Mouse (Mus musculus): ENCODE data around the gene Ttc36. TPM values are rescaled to one million over a fixed set of nuclear protein-coding genes. Genes with fewer than 3 reads are reported as not detected.

The Ttc36 gene
- 2.9 TPM for total RNA-seq (2023)

DNA sequence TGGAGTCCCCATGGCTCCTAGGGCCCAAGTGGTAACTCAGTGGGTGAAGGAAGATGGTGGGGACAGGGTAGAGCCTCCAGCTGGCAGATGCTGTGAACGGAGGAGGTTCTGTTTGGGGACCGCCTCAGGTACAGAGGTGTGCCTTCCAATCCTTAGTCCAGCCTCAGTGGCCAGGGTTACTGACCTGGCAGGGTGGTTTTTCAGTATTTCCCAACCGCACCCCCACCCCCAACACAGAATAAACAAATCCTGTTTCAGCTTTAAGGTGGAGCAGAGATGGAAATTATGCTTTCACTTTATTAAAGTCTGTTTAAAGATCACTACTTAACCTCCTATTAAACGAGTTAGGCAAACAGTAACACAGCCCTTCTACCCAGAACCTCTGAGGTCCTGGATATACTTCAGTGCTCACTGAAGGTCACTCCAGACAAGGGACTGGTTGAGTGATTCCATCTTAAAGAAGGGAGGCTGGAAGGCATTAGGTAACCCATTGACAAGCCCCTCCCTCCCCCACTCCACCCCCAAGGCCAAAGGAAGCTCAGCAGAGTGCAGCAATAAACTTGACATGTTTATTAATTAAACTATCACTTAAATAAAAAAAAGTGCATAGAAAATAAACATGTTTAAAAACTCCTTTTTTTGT lies at the start of gene Ttc36:
Ttc36 (minus strand) TSS at position 265 of the 643 bp plus-strand sequence.

DNA sequence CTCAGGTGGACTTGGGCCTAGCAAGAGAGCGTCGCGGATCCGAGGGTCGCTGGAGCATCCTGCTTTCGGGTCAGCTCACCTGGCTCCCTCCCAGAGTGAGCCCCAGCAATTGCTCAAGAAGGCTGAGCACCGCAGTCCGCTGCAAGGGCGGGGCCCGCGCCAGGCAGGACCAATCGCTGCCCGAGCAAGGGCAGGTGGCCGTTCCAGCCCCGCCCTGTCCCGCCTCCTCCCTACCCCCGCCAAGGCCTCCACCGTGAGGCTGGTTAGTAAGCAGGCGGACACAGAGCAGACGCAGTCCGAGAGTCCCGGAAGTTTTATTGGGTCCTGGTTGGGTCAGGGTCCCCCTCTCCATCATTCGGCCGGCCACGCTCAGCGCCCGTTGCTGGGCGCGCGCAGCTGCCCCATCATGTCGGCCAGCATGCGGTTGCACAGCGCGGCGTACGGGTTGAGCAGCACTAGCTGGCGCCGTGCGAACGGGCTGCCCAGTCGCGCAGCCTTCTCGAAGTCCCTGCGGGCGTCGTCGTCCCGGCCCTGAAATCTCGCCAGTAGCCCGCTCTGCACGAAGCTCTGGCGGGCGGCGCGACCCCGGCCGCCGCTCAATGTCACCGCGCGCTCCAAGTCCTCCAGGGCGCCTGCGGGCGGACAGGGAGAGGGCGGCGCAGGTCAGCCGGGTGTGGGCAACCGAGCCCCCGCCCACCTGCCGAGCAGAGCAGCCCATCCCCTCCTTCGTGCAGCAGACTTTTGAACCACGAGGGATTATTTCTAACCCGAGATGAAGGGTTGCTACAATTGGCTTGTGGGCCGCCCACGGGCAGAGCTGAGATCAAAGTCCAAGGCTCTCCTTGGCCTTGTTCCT lies 3.5 kb downstream of the Ttc36 start, which contains the start of gene Tmem25:
Tmem25 (minus strand) TSS at position 206 of the 856 bp plus-strand sequence.

DNA sequence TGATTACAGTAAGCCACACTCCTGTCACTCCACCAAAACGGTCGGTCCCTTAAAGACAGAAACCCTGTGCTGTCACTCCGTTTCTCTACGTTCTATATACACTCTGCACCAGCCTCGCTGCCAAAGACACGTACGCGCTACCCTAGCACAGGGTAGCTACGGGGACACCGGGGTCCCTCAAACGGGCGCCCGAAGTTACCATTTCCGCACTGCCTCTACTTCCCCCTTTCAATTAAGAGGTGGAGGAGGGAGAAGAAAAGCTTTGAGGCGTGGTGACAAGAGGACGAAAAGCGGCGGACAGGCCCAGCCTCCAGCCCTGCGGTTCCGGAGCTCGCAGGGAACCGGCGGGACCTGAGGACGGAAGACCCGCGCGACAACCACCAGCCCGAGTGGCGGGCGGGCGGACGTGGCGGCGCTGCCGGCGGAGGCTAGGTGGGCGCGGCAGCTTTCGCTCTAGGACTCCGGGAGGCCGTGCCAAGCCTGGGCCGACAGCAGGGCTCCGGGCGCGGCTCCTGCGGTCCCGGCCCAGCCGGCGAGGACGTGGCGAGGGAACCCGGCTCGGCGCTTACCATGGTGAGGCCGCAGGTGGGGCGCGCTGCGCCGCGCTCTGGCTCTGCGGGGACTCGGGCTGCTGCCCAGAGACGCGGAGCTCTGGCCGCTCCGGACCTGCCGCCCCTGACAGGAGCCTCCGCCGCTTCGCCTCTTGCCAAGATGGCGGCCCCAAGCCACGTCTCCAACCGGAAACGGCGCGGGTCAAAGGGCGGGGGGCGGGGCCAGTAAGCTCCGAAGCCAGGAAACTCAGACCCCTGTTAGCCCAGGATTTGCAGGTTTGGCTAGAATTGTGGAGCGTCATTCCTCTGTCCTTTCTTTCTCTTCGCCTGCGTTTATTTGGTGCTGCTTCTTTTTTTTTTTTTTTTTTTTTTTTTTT lies 35.5 kb downstream of the Ttc36 start, which contains the start of the genes Arcn1 and Ift46:
Arcn1 (minus strand) TSS at position 745 of the 928 bp plus-strand sequence.
Ift46 (plus strand) TSS at position 808 of the 928 bp plus-strand sequence.

Other genes starting within 250 kb of the Ttc36 start
- gene Cxcr5, start 241.2 kb downstream of the Ttc36 start, total RNA-seq (2023), result 26.2 TPM
- gene Ddx6, start 198.2 kb downstream of the Ttc36 start, total RNA-seq (2023), result 258 TPM
- not detected for gene Treh, start 129.8 kb downstream of the Ttc36 start, total RNA-seq (2023)
- 1.8 TPM for gene Phldb1, start 67.9 kb downstream of the Ttc36 start, total RNA-seq (2023)
- 145 TPM for gene Arcn1, start 35.2 kb downstream of the Ttc36 start, total RNA-seq (2023)
- 61.6 TPM for gene Ift46, start 35.2 kb downstream of the Ttc36 start, total RNA-seq (2023)
- 1.6 TPM for gene Tmem25, start 3.8 kb downstream of the Ttc36 start, total RNA-seq (2023)
- gene Kmt2a, start 78.2 kb upstream of the Ttc36 start, total RNA-seq (2023), result 152 TPM
- 136 TPM for gene Atp5l, start 117.7 kb upstream of the Ttc36 start, total RNA-seq (2023)
- gene Ube4a, start 162.5 kb upstream of the Ttc36 start, total RNA-seq (2023), result 94.2 TPM
- gene Cd3g, start 177.4 kb upstream of the Ttc36 start, total RNA-seq (2023), result 393 TPM
- gene Cd3d, start 178.7 kb upstream of the Ttc36 start, total RNA-seq (2023), result 357 TPM
- 690 TPM for gene Cd3e, start 206.6 kb upstream of the Ttc36 start, total RNA-seq (2023)
- gene Mpzl2, start 236.7 kb upstream of the Ttc36 start, total RNA-seq (2023), result 0.26 TPM

Measured in CD4-positive naive resting alpha-beta T cell, adult 76 days (primary cell).